Comparison of ENCODE assay signal across 9 mouse cellular contexts in genomic region chr7:79649005-79649404, GRCm38 (mm10). TPM values are rescaled to one million over a fixed set of nuclear protein-coding genes. Genes with fewer than 3 reads are reported as not detected.
A peak's percentile ranks its signal among the peaks of the same experiment; 100 is the strongest.
DNase-seq lines count a peak whose midpoint lies in the region; ATAC-seq and TF ChIP-seq lines count a peak whose summit lies in the region.
"Had no signal": no experiment of that assay in that cellular context is flagged by ENCODE, and none has a peak within 500 bp of the region (broad histone marks: within the 10 kb centered on the region; RNA-seq: fewer than 3 reads in every experiment).

No protein-coding gene starts in this region.

- peak; percentile 89 for TF ChIP-seq CTCF in Patski (IDR thresholded peaks at IDR 0.05)

- POLR2A ChIA-PET in Patski (lab: Charles Lee) = no interaction called here

- in situ Hi-C loops in Patski (cut with MboI; ENCODE audit: low pct_unique_long_range_greater_than_20kb) = loop anchor here (5.0 kb wide), 1 partner anchor 42 kb away; no protein-coding TSS in a partner anchor

- CTCF ChIA-PET in Patski (lab: Charles Lee) = no interaction called here

- DNase-seq in layer of hippocampus, adult 11-12 months (ENCODE audit: low spot score) = peak; percentile 64
- DNase-seq in layer of hippocampus, adult 9-11 months = no peak
- DNase-seq in Patski (ENCODE audit: low read depth, low spot score) = no peak
- DNase-seq in cerebellum, adult 8-10 months = peak; percentile 39
- DNase-seq in heart, postnatal 36 days = peak; percentile 22 to 58
- peak; percentile 70 for DNase-seq in left cerebral cortex, postnatal 4 days
- DNase-seq in retina, embryonic 14.5 days (ENCODE audit: low spot score) = peak; percentile 82

- H3K27me3 ChIP-seq in Patski = peaks cover 7% of the 10 kb centered on the region

- no peak for ATAC-seq in Patski
- ATAC-seq in activated CD4-positive, CD25-positive, alpha-beta regulatory T cell, adult 4 months = no peak

- intact Hi-C loops in heart, postnatal 36 days (cut with DNase I) = loop anchor here (5.0 kb wide), 2 partner anchors 37 to 152 kb away; no protein-coding TSS in a partner anchor
- intact Hi-C loops in left cerebral cortex, postnatal 4 days (cut with DNase I) = loop anchor here (5.0 kb wide), 1 partner anchor 37 kb away; no protein-coding TSS in a partner anchor

RNA-seq across cellular contexts. Expression of gene Ticrr, which starts 11.0 kb away (rescaled TPM):
- 5.1 TPM for polyA plus RNA-seq in Patski (2021)
- under 1 TPM; 0.11 to 0.19 TPM for total RNA-seq in heart, postnatal 36 days (2021)
- total RNA-seq in left cerebral cortex, postnatal 4 days (2021) = 1 to 10 TPM; 2.3 to 2.7 TPM
- polyA plus RNA-seq in activated CD4-positive, CD25-positive, alpha-beta regulatory T cell, adult 4 months (2017; shearing (Covaris generic)) = 1 to 10 TPM; 1.9 to 2.3 TPM

RNA-seq across cellular contexts. Expression of gene Rhcg, which starts 31.5 kb away (rescaled TPM):
- polyA plus RNA-seq in Patski (2021) = 0.04 TPM
- not detected for total RNA-seq in heart, postnatal 36 days (2021)
- total RNA-seq in left cerebral cortex, postnatal 4 days (2021) = 1 to 10 TPM; 2.4 to 3.7 TPM
- not detected for polyA plus RNA-seq in activated CD4-positive, CD25-positive, alpha-beta regulatory T cell, adult 4 months (2017; shearing (Covaris generic))
- total RNA-seq: neutrophil, adult 5-6 weeks had no signal

Comparison
In these comparisons a context has a peak if more than half of its experiments do, and no peak if none do; other contexts are left out.
1. DNase-seq: peak in layer of hippocampus, adult 11-12 months (single experiment), cerebellum, adult 8-10 months (single experiment), heart, postnatal 36 days (2 of 2), left cerebral cortex, postnatal 4 days (single experiment) and retina, embryonic 14.5 days (single experiment); none in layer of hippocampus, adult 9-11 months (single experiment) and Patski (single experiment).